Mouse (Mus musculus) megakaryocyte progenitor cell, adult 5-6 weeks (primary cell): ENCODE results near the gene Pnldc1. TPM values are rescaled to one million over a fixed set of nuclear protein-coding genes. Genes with fewer than 3 reads are reported as not detected.
"Not testable (repeated sequence)": the region's sequence is repeated elsewhere in the genome, so short reads cannot be mapped to it uniquely, and the experiment has no call there.

Experiments
- ATAC-seq: replicated peaks from 2 replicates; pipeline ENCODE4 v1.8.0; 2016; ENCODE audit warnings: mild to moderate bottlenecking, moderate TSS enrichment, inconsistent platforms; ENCODE audit not compliant: poor library complexity
- total RNA-seq, 2 experiments: library from RNA; stranded (forward) in 1 of 2; stranded (reverse) in 1 of 2; fragments of 157-497, 149-512 nt in 1 of 2; fragments of 200-1000 nt in 1 of 2; gene quantifications; 2 replicates each; pipeline versions ENCODE4 v1.2.3 to v1.2.4; 2015 to 2017

The Pnldc1 gene
- total RNA-seq, 2 experiments from 2014 or later, result 1.3 TPM; not detected in 1

GRCm38 (mm10) chr17:12910391-12910790, 361 bp upstream of the Pnldc1 start:
- ATAC-seq, result no peak

GRCm38 (mm10) chr17:12906436-12906835, 3.6 kb downstream of the Pnldc1 start:
- ATAC-seq, result no peak

- no peak for ATAC-seq
Observed at GRCm38 (mm10) chr17:12905810-12906209, 4.2 kb downstream of the Pnldc1 start.

- no peak for ATAC-seq
Observed at GRCm38 (mm10) chr17:12904349-12904748, 5.7 kb downstream of the Pnldc1 start.

GRCm38 (mm10) chr17:12903372-12904333, 6.4 kb downstream of the Pnldc1 start:
- ATAC-seq, result no peak

- no peak for ATAC-seq
Observed at GRCm38 (mm10) chr17:12902291-12902690, 7.7 kb downstream of the Pnldc1 start.

- ATAC-seq, result not testable (repeated sequence)
Observed at GRCm38 (mm10) chr17:12898607-12899006, 11.4 kb downstream of the Pnldc1 start.

GRCm38 (mm10) chr17:12897674-12898073, 12.4 kb downstream of the Pnldc1 start:
- no peak for ATAC-seq

- ATAC-seq, result no peak
Observed at GRCm38 (mm10) chr17:12892033-12892432, 18.0 kb downstream of the Pnldc1 start.

- no peak for ATAC-seq
Observed at GRCm38 (mm10) chr17:12891054-12891453, 19.0 kb downstream of the Pnldc1 start.

- no peak for ATAC-seq
Observed at GRCm38 (mm10) chr17:12887021-12887775, 22.8 kb downstream of the Pnldc1 start.

- ATAC-seq, result 0 out of 2 replicates have a peak, but pooled peaks have one; percentile 50
Observed at GRCm38 (mm10) chr17:12886620-12887019, 23.4 kb downstream of the Pnldc1 start.

GRCm38 (mm10) chr17:12881216-12881615, 28.8 kb downstream of the Pnldc1 start:
- ATAC-seq, result no peak

GRCm38 (mm10) chr17:12880178-12880577, 29.9 kb downstream of the Pnldc1 start:
- peak; percentile 93 for ATAC-seq

- no peak for ATAC-seq
Observed at GRCm38 (mm10) chr17:12875734-12876133, 34.3 kb downstream of the Pnldc1 start, which contains the start of gene Mrgprh. Mrgprh (plus strand) TSS chr17:12876034.

GRCm38 (mm10) chr17:12872275-12873028, 37.6 kb downstream of the Pnldc1 start:
- 0 out of 2 replicates have a peak, but pooled peaks have one; percentile 9 for ATAC-seq

- ATAC-seq, result no peak; the same call in 1 of the 2 replicates
Observed at GRCm38 (mm10) chr17:12868640-12869039, 41.4 kb downstream of the Pnldc1 start.

GRCm38 (mm10) chr17:12868043-12868442, 42.0 kb downstream of the Pnldc1 start, which contains the start of gene Mas1:
Mas1 (minus strand) TSS chr17:12868143.
- no peak for ATAC-seq

GRCm38 (mm10) chr17:12866853-12867252, 43.2 kb downstream of the Pnldc1 start:
- no peak for ATAC-seq

GRCm38 (mm10) chr17:12865407-12865806, 44.6 kb downstream of the Pnldc1 start:
- peak; percentile 65 for ATAC-seq

GRCm38 (mm10) chr17:12864111-12864510, 45.9 kb downstream of the Pnldc1 start:
- ATAC-seq, result no peak
